Mouse (Mus musculus) neural tube, embryonic 11.5 days (tissue): ENCODE data around the gene Zscan2. TPM values are rescaled to one million over a fixed set of nuclear protein-coding genes. Genes with fewer than 3 reads are reported as not detected.
"Not testable (repeated sequence)": the region's sequence is repeated elsewhere in the genome, so short reads cannot be mapped to it uniquely, and the experiment has no call there.

Experiments used
- ATAC-seq: fragments of 200-750 bp; cut with Nextera tagmentation; 2 replicates; pipeline ENCODE4 v1.8.0; 2017; ENCODE audit warnings: moderate number of reproducible peaks, mild to moderate bottlenecking, moderate TSS enrichment, moderate library complexity; ENCODE audit not compliant: insufficient read depth, low FRiP score, low TSS enrichment
- DNase-seq: peaks from one replicate; pipeline ENCODE4 v3.0.0-alpha.2; 2015; ENCODE audit warnings: low spot score
- H3K27ac ChIP-seq: fragments of 300-500 bp; sonication (generic); 2 replicates; pipeline ENCODE4 v1.5.1; 2014; ENCODE audit warnings: low read depth, mild to moderate bottlenecking, low read length
- H3K27me3 ChIP-seq: fragments of 300-500 bp; sonication (generic); 2 replicates; pipeline ENCODE4 v1.6.1; 2014; ENCODE audit warnings: mild to moderate bottlenecking, low read length, mixed read lengths; ENCODE audit not compliant: control insufficient read depth, insufficient read depth
- H3K36me3 ChIP-seq: fragments of 300-500 bp; sonication (generic); 2 replicates; pipeline ENCODE4 v1.6.1; 2014; ENCODE audit warnings: mild to moderate bottlenecking, low read length, moderate library complexity, mixed read lengths; ENCODE audit not compliant: control insufficient read depth, insufficient read depth
- H3K4me1 ChIP-seq: fragments of 300-500 bp; sonication (generic); 2 replicates; pipeline ENCODE4 v1.6.1; 2014; ENCODE audit warnings: low read length, mixed read lengths; ENCODE audit not compliant: control insufficient read depth, insufficient read depth
- H3K4me2 ChIP-seq: fragments of 300-500 bp; sonication (generic); 2 replicates; pipeline ENCODE4 v1.6.1; 2014; ENCODE audit warnings: low read depth, mild to moderate bottlenecking, moderate library complexity
- H3K4me3 ChIP-seq: fragments of 300-500 bp; sonication (generic); 2 replicates; pipeline ENCODE4 v1.5.1; 2014; ENCODE audit warnings: low read depth, low read length
- H3K9ac ChIP-seq: fragments of 300-500 bp; sonication (generic); 2 replicates; pipeline ENCODE4 v1.6.1; 2014; ENCODE audit warnings: mild to moderate bottlenecking, low read length
- H3K9me3 ChIP-seq: fragments of 300-500 bp; sonication (generic); 2 replicates; pipeline ENCODE4 v1.6.1; 2016; ENCODE audit warnings: low read length; ENCODE audit not compliant: control insufficient read depth
- WGBS: fragments of 180-500 bp; shearing (Covaris S2); extraction: QIAGEN DNeasy Blood & Tissue Kit; methylation state at CpG from one replicate; pipeline ENCODE4 v1.1.7; 2014; 5-methylcytosine and 5-hydroxymethylcytosine counted together
- polyA plus RNA-seq: library from polyadenylated mRNA; unstranded; fragments of >200 nt; fragmentation: Nextera tagmentation; extraction: Ambion mirVana; gene quantifications from 2 replicates; pipeline ENCODE4 v1.2.1, GENCODE M21; 2014

Gene Zscan2
- polyA plus RNA-seq, 1 experiment from 2014 or later: 4.9 TPM

- DNase-seq: no peak
- Histone ChIP-seq H3K4me3 (no peak overlapping the region), H3K27me3 (no peaks in the 10 kb centered on the region), H3K4me1 (no peaks in the 10 kb centered on the region), H3K36me3 (no peaks in the 10 kb centered on the region), H3K27ac (no peak overlapping the region), H3K9ac (no peak overlapping the region), H3K4me2 (no peak overlapping the region), H3K9me3 (no peaks in the 10 kb centered on the region)
- 77% methylated on average over 15 of the region's 15 CpGs for WGBS
- no peak for ATAC-seq
Observed at GRCm38 (mm10) chr7:80830193-80830803, 30.4 kb upstream of the Zscan2 start.

- no peak for ATAC-seq
- Histone ChIP-seq H3K27ac (no peak overlapping the region), H3K36me3 (no peaks in the 10 kb centered on the region), H3K27me3 (no peaks in the 10 kb centered on the region), H3K4me2 (no peak overlapping the region), H3K4me1 (no peaks in the 10 kb centered on the region), H3K4me3 (no peak overlapping the region), H3K9ac (no peak overlapping the region), H3K9me3 (no peaks in the 10 kb centered on the region)
- 61% methylated on average over 4 of the region's 4 CpGs for WGBS
- DNase-seq: no peak
Observed at GRCm38 (mm10) chr7:80832191-80832590, 28.5 kb upstream of the Zscan2 start.

GRCm38 (mm10) chr7:80832996-80833650, 27.6 kb upstream of the Zscan2 start:
- WGBS: 16% methylated on average over 13 of the region's 14 CpGs
- H3K9me3 ChIP-seq, H3K9ac ChIP-seq, H3K27me3 ChIP-seq, H3K4me1 ChIP-seq, H3K4me2 ChIP-seq, H3K4me3 ChIP-seq, H3K36me3 ChIP-seq, H3K27ac ChIP-seq: not testable (repeated sequence)
- DNase-seq (peak; percentile 69), ATAC-seq (peak; percentile 78; the same call in 1 of the 2 replicates)

- Histone ChIP-seq H3K4me3 (no peak overlapping the region), H3K27ac (no peak overlapping the region), H3K36me3 (no peaks in the 10 kb centered on the region), H3K4me2 (no peak overlapping the region), H3K9me3 (no peaks in the 10 kb centered on the region), H3K27me3 (no peaks in the 10 kb centered on the region), H3K4me1 (no peaks in the 10 kb centered on the region), H3K9ac (no peak overlapping the region)
- WGBS: 42% methylated on average over 12 of the region's 12 CpGs
- ATAC-seq (no peak), DNase-seq (no peak)
Observed at GRCm38 (mm10) chr7:80833651-80834532, 26.8 kb upstream of the Zscan2 start.

- Histone ChIP-seq H3K4me2 (no peak overlapping the region), H3K9me3 (no peaks in the 10 kb centered on the region), H3K36me3 (no peaks in the 10 kb centered on the region), H3K4me1 (no peaks in the 10 kb centered on the region), H3K27ac (no peak overlapping the region), H3K27me3 (no peaks in the 10 kb centered on the region), H3K4me3 (no peak overlapping the region), H3K9ac (no peak overlapping the region)
- WGBS: 71% methylated on average over 4 of the region's 4 CpGs
- DNase-seq (no peak), ATAC-seq (no peak)
Observed at GRCm38 (mm10) chr7:80835984-80836652, 24.6 kb upstream of the Zscan2 start.

GRCm38 (mm10) chr7:80837736-80838135, 23.0 kb upstream of the Zscan2 start:
- no peak for ATAC-seq
- no peak overlapping the region for H3K4me2 ChIP-seq
- 51% methylated on average over 9 of the region's 9 CpGs for WGBS
- H3K27me3 ChIP-seq: no peaks in the 10 kb centered on the region
- H3K4me3 ChIP-seq: no peak overlapping the region
- DNase-seq: no peak
- no peaks in the 10 kb centered on the region for H3K36me3 ChIP-seq
- no peaks in the 10 kb centered on the region for H3K9me3 ChIP-seq
- H3K4me1 ChIP-seq: no peaks in the 10 kb centered on the region
- H3K27ac ChIP-seq: no peak overlapping the region
- no peak overlapping the region for H3K9ac ChIP-seq

GRCm38 (mm10) chr7:80838247-80838646, 22.5 kb upstream of the Zscan2 start:
- DNase-seq (no peak), ATAC-seq (no peak)
- 39% methylated on average over 7 of the region's 7 CpGs for WGBS
- H3K4me2 ChIP-seq: no peak overlapping the region
- no peaks in the 10 kb centered on the region for H3K27me3 ChIP-seq
- no peak overlapping the region for H3K27ac ChIP-seq
- H3K9me3 ChIP-seq: no peaks in the 10 kb centered on the region
- H3K9ac ChIP-seq: no peak overlapping the region
- H3K4me1 ChIP-seq: no peaks in the 10 kb centered on the region
- H3K4me3 ChIP-seq: no peak overlapping the region
- H3K36me3 ChIP-seq: no peaks in the 10 kb centered on the region

- no peak for DNase-seq
- H3K9ac ChIP-seq: no peak overlapping the region
- no peaks in the 10 kb centered on the region for H3K9me3 ChIP-seq
- ATAC-seq: no peak
- H3K4me1 ChIP-seq: no peaks in the 10 kb centered on the region
- no peak overlapping the region for H3K4me3 ChIP-seq
- no peak overlapping the region for H3K4me2 ChIP-seq
- H3K27me3 ChIP-seq: no peaks in the 10 kb centered on the region
- no peaks in the 10 kb centered on the region for H3K36me3 ChIP-seq
- H3K27ac ChIP-seq: no peak overlapping the region
Observed at GRCm38 (mm10) chr7:80839755-80840154, 21.0 kb upstream of the Zscan2 start.
